17 mouse cellular contexts compared by ENCODE assay signal in genomic region chr4:117843101-117843500, GRCm38 (mm10). TPM values are rescaled to one million over a fixed set of nuclear protein-coding genes. Genes with fewer than 3 reads are reported as not detected.
DNase-seq lines count a peak whose midpoint lies in the region.
"Had no signal": no experiment of that assay in that cellular context is flagged by ENCODE, and none has a peak within 500 bp of the region (broad histone marks: within the 10 kb centered on the region; RNA-seq: fewer than 3 reads in every experiment).

No protein-coding gene starts in this region.

- intact Hi-C loops in left cerebral cortex, postnatal 4 days (cut with DNase I): no loop called here

- DNase-seq in cerebellum, postnatal 10 days: peak; percentile 68 to 80
- DNase-seq in cerebellum, adult 11-12 months: no peak
- DNase-seq in cerebellum, postnatal 14 days: peak; percentile 53 to 71
- no peak for DNase-seq in cerebellum, postnatal 25 days
- peak; percentile 28 for DNase-seq in left cerebral cortex, postnatal 4 days
- DNase-seq in left cerebral cortex, adult 18-20 months (ENCODE audit: low spot score in 2 of 2): no peak
- DNase-seq: adrenal gland, adult 2 months; adrenal gland, adult 8-10 months; adrenal gland, postnatal 10 days; adrenal gland, postnatal 14 days; adrenal gland, postnatal 25 days; adrenal gland, postnatal 36 days; B cell, adult 2 months; cerebellum, adult 11 months; cerebellum, adult 18-20 months; cerebellum, adult 2 months had no signal

RNA-seq across cellular contexts. Expression of gene Slc6a9, which starts 8.8 kb away (rescaled TPM):
- total RNA-seq in left cerebral cortex, postnatal 4 days (2021): 10 to 100 TPM; 33.4 to 34.1 TPM
- 10 to 100 TPM; 35.9 to 36.3 TPM for total RNA-seq in left cerebral cortex, adult 18-20 months (2021)

RNA-seq across cellular contexts. Expression of gene Ccdc24, which starts 29.3 kb away (rescaled TPM):
- 1 to 10 TPM; 6.0 to 8.2 TPM for total RNA-seq in left cerebral cortex, postnatal 4 days (2021)
- total RNA-seq in left cerebral cortex, adult 18-20 months (2021): under 1 TPM; 0.37 to 0.84 TPM
- total RNA-seq: G1E had no signal

RNA-seq across cellular contexts. Expression of gene B4galt2, which starts 40.2 kb away (rescaled TPM):
- 100 to 1,000 TPM; 168 to 172 TPM for total RNA-seq in left cerebral cortex, postnatal 4 days (2021)
- total RNA-seq in left cerebral cortex, adult 18-20 months (2021): 10 to 100 TPM; 82.6 to 89.3 TPM

RNA-seq across cellular contexts. Expression of gene Atp6v0b, which starts 44.0 kb away (rescaled TPM):
- total RNA-seq in left cerebral cortex, postnatal 4 days (2021): 100 to 1,000 TPM; 306 to 331 TPM
- 100 to 1,000 TPM; 421 to 464 TPM for total RNA-seq in left cerebral cortex, adult 18-20 months (2021)

RNA-seq across cellular contexts. Expression of gene Dph2, which starts 48.7 kb away (rescaled TPM):
- 10 to 100 TPM; 12.9 to 15.1 TPM for total RNA-seq in left cerebral cortex, postnatal 4 days (2021)
- total RNA-seq in left cerebral cortex, adult 18-20 months (2021): 1 to 10 TPM; 9.2 to 9.8 TPM

Comparison
In these comparisons a context has a peak if more than half of its experiments do, and no peak if none do; other contexts are left out.
1. DNase-seq: peak in cerebellum, postnatal 10 days (2 of 2), cerebellum, postnatal 14 days (2 of 2) and left cerebral cortex, postnatal 4 days (single experiment); none in cerebellum, adult 11-12 months (single experiment), cerebellum, postnatal 25 days (0 of 2) and left cerebral cortex, adult 18-20 months (0 of 2).